Mouse (Mus musculus) liver, embryonic 16.5 days (tissue): ENCODE data around the gene Tjp2. TPM values are rescaled to one million over a fixed set of nuclear protein-coding genes. Genes with fewer than 3 reads are reported as not detected.

Experiments used
- ATAC-seq: fragments of 200-750 bp; cut with Nextera tagmentation; 2 replicates; pipeline ENCODE4 v1.8.0; 2017; ENCODE audit warnings: low read depth, mild to moderate bottlenecking, moderate number of reproducible peaks, moderate library complexity
- H3K27ac ChIP-seq: fragments of 300-500 bp; sonication (generic); 2 replicates; pipeline ENCODE4 v1.5.1; 2014; ENCODE audit warnings: mild to moderate bottlenecking, low read length
- H3K27me3 ChIP-seq: fragments of 300-500 bp; sonication (generic); 2 replicates; pipeline ENCODE4 v1.6.1; 2014; ENCODE audit warnings: low read depth, low read length, mixed read lengths; ENCODE audit not compliant: control insufficient read depth, insufficient read depth
- H3K36me3 ChIP-seq: fragments of 300-500 bp; sonication (generic); 2 replicates; pipeline ENCODE4 v1.6.1; 2014; ENCODE audit warnings: mild to moderate bottlenecking; ENCODE audit not compliant: control insufficient read depth, insufficient read depth
- H3K4me1 ChIP-seq: fragments of 300-500 bp; sonication (generic); 2 replicates; pipeline ENCODE4 v1.6.1; 2014; ENCODE audit warnings: low read depth, low read length, mixed read lengths; ENCODE audit not compliant: control insufficient read depth
- H3K4me2 ChIP-seq: fragments of 300-500 bp; sonication (generic); 2 replicates; pipeline ENCODE4 v1.6.1; 2014; ENCODE audit warnings: low read depth, low read length, mixed read lengths
- H3K4me3 ChIP-seq: fragments of 300-500 bp; sonication (generic); 2 replicates; pipeline ENCODE4 v1.5.1; 2014; ENCODE audit warnings: low read depth, mild to moderate bottlenecking, low read length
- H3K9ac ChIP-seq: fragments of 300-500 bp; sonication (generic); 2 replicates; pipeline ENCODE4 v1.6.1; 2014; ENCODE audit warnings: low read depth, low read length
- H3K9me3 ChIP-seq: fragments of 300-500 bp; sonication (generic); replicated peaks from 2 replicates; pipeline ENCODE4 v1.6.1; 2016; ENCODE audit warnings: low read length; ENCODE audit not compliant: control insufficient read depth
- WGBS: fragments of 180-500 bp; shearing (Covaris S2); extraction: QIAGEN DNeasy Blood & Tissue Kit; methylation state at CpG from one replicate; pipeline ENCODE4 v1.1.7; 2014; ENCODE audit not compliant: insufficient replicate concordance; 5-methylcytosine and 5-hydroxymethylcytosine counted together
- polyA plus RNA-seq: library from polyadenylated mRNA; unstranded; fragments of >200 nt; fragmentation: Nextera tagmentation; extraction: Ambion mirVana; gene quantifications from 2 replicates; pipeline ENCODE4 v1.2.1, GENCODE M21; 2015

Tjp2 gene
- polyA plus RNA-seq, 1 experiment from 2014 or later, result 6.6 TPM

DNA sequence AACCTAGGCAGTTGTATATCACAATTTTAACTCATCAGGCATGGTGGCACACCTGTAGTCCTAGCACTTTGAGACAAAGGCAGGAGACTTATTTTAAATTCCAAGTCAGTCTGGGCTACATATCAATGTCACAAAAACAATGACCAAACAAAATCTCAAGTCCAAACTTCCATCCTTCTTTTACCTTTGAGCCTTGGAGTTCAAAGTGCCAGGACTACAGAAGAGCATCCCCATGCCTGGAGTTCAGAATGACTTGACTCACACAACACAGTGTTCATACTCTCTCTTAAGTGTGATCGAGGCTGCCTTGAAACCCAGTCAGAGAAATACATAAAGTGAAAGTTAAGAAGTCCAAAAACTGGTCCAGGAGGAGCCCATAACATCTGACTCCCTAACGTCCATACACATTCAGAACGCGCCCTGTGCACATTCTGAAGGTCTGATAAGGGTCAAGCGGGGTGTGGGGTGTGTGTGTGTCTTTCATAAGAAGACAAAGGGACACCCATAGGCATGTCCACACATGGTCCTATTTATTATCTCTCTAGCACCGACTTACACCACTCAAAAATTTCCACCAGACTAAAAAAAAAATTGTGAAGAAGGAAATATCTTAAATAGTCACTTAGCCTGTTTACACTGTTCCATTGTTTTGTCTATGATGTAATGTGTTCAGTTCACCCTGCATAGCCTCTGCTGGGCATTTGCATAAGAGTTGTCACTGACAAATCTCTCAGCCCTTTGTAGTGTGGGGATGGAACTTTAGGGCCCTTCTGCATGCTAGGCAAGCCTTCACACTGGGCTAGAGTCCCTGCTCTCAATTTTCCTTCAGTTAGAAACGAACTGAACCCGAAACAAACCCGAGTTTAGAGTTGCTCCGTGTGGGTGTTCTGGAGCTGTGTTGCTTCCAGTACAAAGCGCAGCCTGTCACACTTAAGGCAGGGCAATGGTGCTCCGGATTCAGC lies 34.8 kb upstream of the Tjp2 start:
- Histone ChIP-seq H3K4me1 (no peaks in the 10 kb centered on the region), H3K9me3 (no peaks in the 10 kb centered on the region), H3K36me3 (no peaks in the 10 kb centered on the region), H3K27me3 (no peaks in the 10 kb centered on the region), H3K27ac (no peak overlapping the region), H3K4me2 (no peak overlapping the region), H3K4me3 (no peak overlapping the region), H3K9ac (no peak overlapping the region)
- no peak for ATAC-seq
- 65% methylated on average over 12 of the region's 12 CpGs for WGBS

DNA sequence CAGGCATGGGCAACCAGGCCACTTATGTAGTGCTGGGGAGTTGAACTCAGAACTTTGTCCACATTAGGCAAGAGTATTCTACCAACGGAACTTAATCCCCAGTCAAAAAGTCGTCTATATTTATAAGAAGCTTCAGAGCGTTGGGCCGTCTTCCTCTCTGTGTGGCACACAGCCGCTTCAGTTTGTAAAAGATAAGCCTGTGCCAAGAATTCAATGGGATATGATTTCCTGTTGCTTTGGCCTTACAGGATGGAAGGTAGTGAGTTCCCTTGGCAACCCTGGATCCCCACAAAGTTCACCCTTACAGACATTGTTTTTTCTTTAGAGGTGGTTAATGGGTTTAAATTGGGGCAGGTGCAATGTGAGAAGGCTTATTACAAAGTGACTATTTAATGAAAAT lies 33.5 kb upstream of the Tjp2 start:
- Histone ChIP-seq H3K9ac (no peak overlapping the region), H3K9me3 (no peaks in the 10 kb centered on the region), H3K27ac (no peak overlapping the region), H3K36me3 (no peaks in the 10 kb centered on the region), H3K4me2 (no peak overlapping the region), H3K27me3 (no peaks in the 10 kb centered on the region), H3K4me3 (no peak overlapping the region), H3K4me1 (no peaks in the 10 kb centered on the region)
- no peak for ATAC-seq
- WGBS, result 63% methylated on average over 5 of the region's 5 CpGs

DNA sequence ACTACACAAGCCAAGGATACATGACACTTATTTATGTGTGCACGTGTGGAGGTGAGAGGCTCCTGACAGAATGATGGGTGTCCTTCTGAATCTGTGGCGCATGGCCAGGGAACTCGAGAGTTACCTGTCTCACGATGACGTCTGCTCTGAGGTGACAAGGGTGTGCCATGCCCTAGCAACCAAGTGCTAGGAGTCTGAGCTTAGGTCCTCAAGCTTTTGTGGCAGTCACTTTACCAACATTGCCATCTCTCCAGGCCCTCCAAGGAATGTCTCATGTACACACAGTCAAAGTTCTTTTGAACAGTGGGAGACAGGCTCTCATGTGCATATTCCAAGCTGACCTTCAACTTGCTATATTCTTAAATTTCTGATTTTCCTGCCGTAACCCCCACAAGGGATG lies 33.1 kb upstream of the Tjp2 start:
- H3K27ac ChIP-seq, result no peak overlapping the region
- 77% methylated on average over 6 of the region's 6 CpGs for WGBS

DNA sequence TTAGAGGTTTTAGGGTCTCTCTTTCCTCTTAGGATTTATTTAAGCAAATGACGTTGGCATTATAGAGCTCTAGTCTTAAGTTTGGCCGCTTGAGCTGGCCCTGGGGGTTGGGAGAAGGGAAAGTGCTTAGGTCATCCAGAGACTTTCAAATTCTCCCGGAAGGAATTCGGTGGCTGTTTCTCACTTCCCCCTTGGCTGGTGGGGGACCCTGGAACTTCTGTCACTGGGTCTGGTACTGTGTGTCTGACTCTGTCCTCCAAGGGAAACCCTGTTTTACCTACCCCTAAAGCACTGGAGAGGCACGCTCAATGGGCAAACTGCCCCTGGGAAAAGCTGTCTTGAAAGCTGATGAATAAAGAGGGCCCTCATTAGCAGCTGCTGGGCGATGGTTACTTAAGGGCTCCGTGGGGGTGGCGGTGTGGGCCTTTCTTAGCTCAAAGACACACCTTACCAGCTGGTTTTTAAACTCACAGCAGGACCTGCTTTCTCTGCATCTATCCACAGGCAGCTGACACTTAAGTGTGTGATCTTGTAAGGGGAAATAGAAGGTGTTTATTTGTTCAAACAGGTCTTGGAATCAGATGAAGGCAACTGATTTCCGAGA lies 28.9 kb upstream of the Tjp2 start:
- no peak overlapping the region for H3K9ac ChIP-seq
- H3K4me2 ChIP-seq, result no peak overlapping the region
- ATAC-seq, result no peak
- WGBS, result 39% methylated on average over 9 of the region's 9 CpGs
- no peaks in the 10 kb centered on the region for H3K9me3 ChIP-seq
- H3K4me3 ChIP-seq, result no peak overlapping the region
- no peaks in the 10 kb centered on the region for H3K36me3 ChIP-seq
- H3K27ac ChIP-seq, result no peak overlapping the region
- no peaks in the 10 kb centered on the region for H3K27me3 ChIP-seq
- H3K4me1 ChIP-seq, result no peaks in the 10 kb centered on the region

More for the DNA sequence above, 33.1 kb upstream of the Tjp2 start:
- H3K4me1 ChIP-seq, result no peaks in the 10 kb centered on the region
- H3K4me3 ChIP-seq, result no peak overlapping the region
- no peak overlapping the region for H3K4me2 ChIP-seq
- no peaks in the 10 kb centered on the region for H3K36me3 ChIP-seq
- no peaks in the 10 kb centered on the region for H3K9me3 ChIP-seq
- H3K27me3 ChIP-seq, result no peaks in the 10 kb centered on the region
- no peak overlapping the region for H3K9ac ChIP-seq
- no peak for ATAC-seq

DNA sequence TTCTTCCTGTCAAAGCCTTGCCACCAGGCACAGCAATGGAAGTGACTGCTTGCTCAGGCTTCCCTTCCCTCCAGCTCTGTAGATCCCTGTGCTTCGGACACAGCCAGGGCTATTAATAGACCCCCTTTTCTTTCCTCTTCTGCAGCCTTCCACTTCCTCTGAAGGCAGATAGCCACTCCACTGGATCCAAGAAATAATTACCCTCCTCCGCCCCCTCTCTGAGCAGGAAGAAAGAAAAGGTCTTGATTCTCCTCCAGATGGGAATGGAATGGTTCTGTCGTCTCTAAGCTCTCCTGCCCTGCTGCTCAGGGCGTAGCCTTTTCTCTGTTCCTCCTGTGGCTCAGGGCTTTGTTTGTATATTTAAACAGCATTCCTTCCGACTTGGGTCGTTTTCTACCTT lies 27.0 kb upstream of the Tjp2 start:
- H3K9me3 ChIP-seq, result no peaks in the 10 kb centered on the region
- H3K9ac ChIP-seq, result no peak overlapping the region
- H3K4me3 ChIP-seq, result no peak overlapping the region
- H3K4me2 ChIP-seq, result no peak overlapping the region
- no peaks in the 10 kb centered on the region for H3K27me3 ChIP-seq
- no peaks in the 10 kb centered on the region for H3K36me3 ChIP-seq
- H3K4me1 ChIP-seq, result no peaks in the 10 kb centered on the region
- no peak overlapping the region for H3K27ac ChIP-seq
- 23% methylated on average over 6 of the region's 6 CpGs for WGBS
- peak; percentile 32; the same call in 1 of the 2 replicates for ATAC-seq

DNA sequence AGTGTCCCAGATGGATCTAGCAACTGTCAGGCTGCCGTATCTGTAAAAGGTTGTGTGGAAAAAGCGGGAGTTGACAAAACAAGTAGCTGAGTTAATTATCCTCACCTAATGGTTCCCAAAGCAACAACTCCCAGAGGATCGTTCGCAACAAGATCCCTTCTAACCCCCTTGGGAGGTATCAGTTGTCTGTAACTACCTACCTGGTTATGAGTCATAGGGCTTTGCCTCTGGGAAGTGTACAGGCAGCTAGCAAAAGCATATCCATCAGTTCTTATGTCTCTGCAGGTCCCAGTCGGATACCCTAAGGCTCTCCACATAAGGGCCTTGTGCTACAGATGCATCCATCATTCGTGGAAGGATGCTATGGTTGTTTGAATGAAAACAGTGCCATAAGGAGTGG lies 18.5 kb upstream of the Tjp2 start:
- no peak overlapping the region for H3K4me2 ChIP-seq
- no peaks in the 10 kb centered on the region for H3K4me1 ChIP-seq
- ATAC-seq, result no peak
- no peak overlapping the region for H3K4me3 ChIP-seq
- 68% methylated on average over 6 of the region's 6 CpGs for WGBS
- H3K9me3 ChIP-seq, result no peaks in the 10 kb centered on the region
- H3K36me3 ChIP-seq, result no peaks in the 10 kb centered on the region
- H3K27ac ChIP-seq, result no peak overlapping the region
- no peaks in the 10 kb centered on the region for H3K27me3 ChIP-seq
- no peak overlapping the region for H3K9ac ChIP-seq

DNA sequence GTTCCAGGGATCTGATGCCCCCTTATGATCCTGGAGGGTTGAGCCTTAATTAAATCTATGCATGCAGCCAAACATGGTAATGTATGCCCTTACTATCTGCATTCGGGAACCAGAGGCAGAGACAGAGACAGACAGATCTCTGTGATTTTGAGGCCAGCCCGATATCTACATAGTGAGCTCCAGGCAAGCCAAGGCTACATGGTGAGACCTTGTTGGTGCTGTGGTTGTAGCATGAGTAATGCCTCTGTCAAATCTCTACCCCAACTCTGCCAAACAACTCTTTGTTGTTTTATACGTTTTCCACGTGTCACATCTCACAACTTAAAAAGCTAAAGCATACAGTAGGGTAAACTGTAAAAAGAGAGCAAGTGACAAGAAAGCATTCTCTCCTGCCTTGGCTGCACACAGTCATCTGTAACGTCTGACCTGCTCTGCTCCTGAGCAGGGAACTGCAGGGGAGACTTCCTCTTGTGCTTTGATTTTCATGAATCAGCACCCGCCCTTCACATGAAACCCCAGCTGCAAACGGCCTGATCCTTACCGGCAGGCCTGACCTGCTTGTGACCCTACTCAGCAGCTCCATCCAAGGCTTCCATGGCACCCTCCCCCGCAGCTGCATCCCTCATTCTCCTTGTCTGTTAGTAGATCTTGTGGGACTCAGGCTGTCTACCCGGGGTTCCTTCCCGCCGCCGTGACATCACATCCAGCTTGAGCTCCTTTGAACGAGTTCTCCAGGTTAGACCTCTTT lies 17.1 kb upstream of the Tjp2 start:
- Histone ChIP-seq H3K4me2 (no peak overlapping the region), H3K27ac (no peak overlapping the region), H3K36me3 (no peaks in the 10 kb centered on the region), H3K9me3 (no peaks in the 10 kb centered on the region), H3K9ac (no peak overlapping the region), H3K4me3 (no peak overlapping the region), H3K4me1 (no peaks in the 10 kb centered on the region), H3K27me3 (no peaks in the 10 kb centered on the region)
- WGBS, result 27% methylated on average over 14 of the region's 14 CpGs
- no peak for ATAC-seq

DNA sequence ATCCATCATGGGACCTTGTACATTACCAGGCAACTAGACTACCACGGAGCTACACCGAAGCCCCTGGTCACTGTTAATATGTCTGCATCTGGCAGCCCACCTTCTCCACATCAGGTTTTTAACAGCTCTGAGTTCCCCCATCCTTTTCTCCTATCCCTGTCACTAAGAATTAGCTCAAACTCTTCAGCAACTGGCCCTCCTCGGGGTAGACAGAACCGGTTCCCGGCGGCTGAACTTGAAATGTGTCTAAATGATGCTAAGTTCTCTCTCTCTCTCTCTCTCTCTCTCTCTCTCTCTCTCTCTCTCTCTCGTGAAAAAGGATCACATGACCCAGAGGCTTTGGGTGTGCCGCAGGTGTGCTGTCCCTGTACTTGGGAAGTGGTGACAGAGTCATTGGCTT lies 16.4 kb upstream of the Tjp2 start:
- Histone ChIP-seq H3K9ac (no peak overlapping the region), H3K27me3 (no peaks in the 10 kb centered on the region), H3K4me2 (no peak overlapping the region), H3K9me3 (no peaks in the 10 kb centered on the region), H3K36me3 (no peaks in the 10 kb centered on the region), H3K27ac (no peak overlapping the region), H3K4me1 (no peaks in the 10 kb centered on the region), H3K4me3 (no peak overlapping the region)
- no peak for ATAC-seq
- 62% methylated on average over 8 of the region's 8 CpGs for WGBS

DNA sequence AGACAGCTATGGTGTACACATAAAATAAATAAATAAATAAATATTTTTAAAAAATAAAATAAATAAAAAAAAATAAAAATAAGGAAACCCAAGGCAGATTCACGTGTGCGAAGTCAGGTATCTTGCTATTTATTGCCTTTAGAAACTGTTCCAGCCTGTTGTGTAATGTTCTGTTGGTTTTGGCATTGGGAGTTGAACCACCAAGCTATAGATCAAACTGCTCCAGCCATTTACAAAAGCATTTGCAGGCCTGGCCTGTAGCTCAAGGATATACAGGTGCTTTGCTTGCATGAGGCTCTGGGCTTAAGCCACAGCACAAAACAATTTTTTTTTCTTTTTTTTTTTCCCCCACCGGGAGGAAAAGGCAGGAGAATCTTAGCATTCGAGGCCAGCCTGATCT lies 13.2 kb upstream of the Tjp2 start:
- Histone ChIP-seq H3K9ac (no peak overlapping the region), H3K9me3 (no peaks in the 10 kb centered on the region), H3K4me1 (no peaks in the 10 kb centered on the region), H3K27ac (no peak overlapping the region), H3K4me2 (no peak overlapping the region), H3K4me3 (no peak overlapping the region), H3K27me3 (no peaks in the 10 kb centered on the region), H3K36me3 (no peaks in the 10 kb centered on the region)
- no peak for ATAC-seq
- 55% methylated on average over 4 of the region's 4 CpGs for WGBS
